Mouse (Mus musculus) midbrain, embryonic 15.5 days (tissue): ENCODE measurements around the gene Carmil1. TPM values are rescaled to one million over a fixed set of nuclear protein-coding genes. Genes with fewer than 3 reads are reported as not detected.

Source experiments
- ATAC-seq: fragments of 200-750 bp; cut with Nextera tagmentation; replicated peaks from 2 replicates; pipeline ENCODE4 v1.8.0; 2017; ENCODE audit warnings: moderate TSS enrichment
- H3K27ac ChIP-seq: fragments of 300-500 bp; sonication (generic); 2 replicates; pipeline ENCODE4 v1.5.1; 2015; ENCODE audit warnings: mild to moderate bottlenecking, inconsistent platforms
- H3K27me3 ChIP-seq: fragments of 300-500 bp; sonication (generic); replicated peaks from 2 replicates; pipeline ENCODE4 v1.6.1; 2015; ENCODE audit warnings: inconsistent platforms
- H3K36me3 ChIP-seq: fragments of 300-500 bp; sonication (generic); replicated peaks from 2 replicates; pipeline ENCODE4 v1.6.1; 2015; ENCODE audit warnings: inconsistent platforms
- H3K4me1 ChIP-seq: fragments of 300-500 bp; sonication (generic); 2 replicates; pipeline ENCODE4 v1.6.1; 2015; ENCODE audit warnings: inconsistent platforms
- H3K4me2 ChIP-seq: fragments of 300-500 bp; sonication (generic); 2 replicates; pipeline ENCODE4 v1.6.1; 2015; ENCODE audit warnings: inconsistent platforms, mild to moderate bottlenecking, moderate library complexity
- H3K4me3 ChIP-seq: fragments of 300-500 bp; sonication (generic); 2 replicates; pipeline ENCODE4 v1.5.1; 2015; ENCODE audit warnings: mild to moderate bottlenecking, inconsistent platforms
- H3K9ac ChIP-seq: fragments of 300-500 bp; sonication (generic); 2 replicates; pipeline ENCODE4 v1.6.1; 2015; ENCODE audit warnings: mild to moderate bottlenecking, inconsistent platforms
- H3K9me3 ChIP-seq: fragments of 300-500 bp; sonication (generic); 2 replicates; pipeline ENCODE4 v1.6.1; 2016; ENCODE audit warnings: inconsistent platforms
- WGBS: fragments of 180-500 bp; shearing (Covaris S2); methylation state at CpG from one replicate; pipeline ENCODE4 v1.1.7; 2015; ENCODE audit warnings: mixed read lengths; 5-methylcytosine and 5-hydroxymethylcytosine counted together
- polyA plus RNA-seq: library from polyadenylated mRNA; unstranded; fragments of >200 nt; fragmentation: Nextera tagmentation; extraction: Ambion mirVana; gene quantifications from 2 replicates; pipeline ENCODE4 v1.2.1, GENCODE M21; 2015

Carmil1 gene
- polyA plus RNA-seq, 1 experiment from 2014 or later = 41.3 TPM

DNA sequence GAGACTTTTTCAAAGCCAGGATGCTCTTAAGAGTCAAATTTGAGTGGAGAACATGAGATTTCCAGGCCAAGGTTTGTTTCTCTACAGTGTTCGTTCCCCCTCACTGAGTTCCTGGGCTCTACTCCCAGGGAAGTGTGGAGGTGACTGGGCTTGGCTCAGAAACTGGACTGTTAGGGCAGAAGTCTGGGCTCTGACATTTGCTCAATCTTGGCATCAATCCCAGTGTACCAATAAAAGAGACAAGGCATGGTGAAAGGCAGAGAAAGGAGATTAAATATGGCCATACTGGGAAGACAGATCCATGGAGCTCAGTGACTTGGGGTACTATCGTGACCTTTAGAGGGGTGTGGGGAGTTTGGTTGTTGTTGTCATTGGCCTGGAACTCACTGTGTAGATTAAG, 6.8 kb upstream of the Carmil1 start:
- 90% methylated on average over 2 of the region's 2 CpGs for WGBS
- no peaks in the 10 kb centered on the region for H3K27me3 ChIP-seq
- no peaks in the 10 kb centered on the region for H3K9me3 ChIP-seq

GRCm38 (mm10) chr13:24279762-24280438, 695 bp downstream of the Carmil1 start:
- Histone ChIP-seq H3K27me3 (no peaks in the 10 kb centered on the region), H3K4me3 (peak overlapping the region; percentile 87), H3K9ac (peak overlapping the region; percentile 95), H3K4me2 (peak overlapping the region; percentile 88), H3K9me3 (no peaks in the 10 kb centered on the region), H3K36me3 (no peaks in the 10 kb centered on the region), H3K27ac (no peak overlapping the region), H3K4me1 (peaks cover 22% of the 10 kb centered on the region)
- 2% methylated on average over 20 of the region's 21 CpGs for WGBS
- ATAC-seq = no peak; the same call in 1 of the 2 replicates

More for the DNA sequence above, 6.8 kb upstream of the Carmil1 start:
- H3K4me3 ChIP-seq = no peak overlapping the region
- no peaks in the 10 kb centered on the region for H3K4me1 ChIP-seq
- no peaks in the 10 kb centered on the region for H3K36me3 ChIP-seq
- H3K27ac ChIP-seq = no peak overlapping the region
- no peak overlapping the region for H3K9ac ChIP-seq
- no peak for ATAC-seq
- no peak overlapping the region for H3K4me2 ChIP-seq

DNA sequence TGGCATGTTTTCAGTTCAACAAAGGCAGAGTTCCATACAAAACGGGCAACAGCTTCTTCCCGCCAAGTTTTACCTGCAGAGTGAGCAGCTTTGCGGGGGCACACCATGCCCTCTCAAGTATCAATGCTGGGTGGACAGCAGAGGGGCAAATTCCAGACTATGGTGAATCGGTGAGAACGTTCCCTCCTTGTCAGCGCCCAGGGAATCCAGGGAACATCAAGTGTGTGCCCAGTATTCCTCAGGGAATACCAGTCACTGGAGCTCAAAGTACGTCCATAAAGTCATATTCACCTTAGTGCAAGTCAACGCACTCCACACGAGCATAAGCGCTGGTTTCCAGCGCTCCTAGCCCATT, 1.2 kb downstream of the Carmil1 start:
- Histone ChIP-seq H3K27me3 (no peaks in the 10 kb centered on the region), H3K4me1 (peaks cover 22% of the 10 kb centered on the region), H3K36me3 (no peaks in the 10 kb centered on the region), H3K4me2 (peak overlapping the region; percentile 88), H3K9me3 (no peaks in the 10 kb centered on the region), H3K4me3 (peak overlapping the region; percentile 87), H3K9ac (no peak overlapping the region), H3K27ac (no peak overlapping the region)
- no peak for ATAC-seq
- 54% methylated on average over 11 of the region's 11 CpGs for WGBS

DNA sequence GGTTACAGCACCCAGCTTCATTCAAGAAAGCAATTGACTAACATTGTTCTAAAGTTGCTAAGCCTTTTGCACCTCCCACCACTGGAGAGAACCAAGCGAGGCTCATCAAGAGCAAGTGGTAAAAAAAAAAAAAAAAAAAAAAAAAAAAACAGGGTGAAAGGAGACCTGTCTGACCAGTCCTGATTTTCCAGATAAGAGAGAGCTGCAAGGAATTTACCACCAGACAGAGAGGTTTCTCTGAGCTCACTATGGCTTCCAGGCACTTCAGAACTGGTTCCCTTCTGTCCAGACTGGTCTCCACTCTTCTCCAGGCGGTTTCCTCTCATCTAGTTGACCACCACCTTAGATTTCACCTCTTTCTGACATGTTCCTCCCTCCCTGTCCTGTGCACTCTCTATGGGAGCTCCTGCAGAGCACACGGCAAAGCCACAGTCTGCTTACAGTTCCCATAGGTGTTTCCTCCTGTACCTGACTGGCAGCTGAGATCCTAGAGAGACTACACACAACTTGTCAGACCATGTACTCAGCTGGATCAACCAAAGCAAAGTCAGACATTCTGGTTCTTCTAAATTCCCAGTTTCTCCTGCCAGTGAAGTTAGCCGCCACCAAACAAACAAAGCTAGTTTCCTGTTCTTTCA, 7.7 kb downstream of the Carmil1 start:
- H3K27ac ChIP-seq = no peak overlapping the region
- H3K9ac ChIP-seq = no peak overlapping the region
- no peaks in the 10 kb centered on the region for H3K36me3 ChIP-seq
- H3K4me2 ChIP-seq = no peak overlapping the region
- 81% methylated on average over 4 of the region's 4 CpGs for WGBS
- H3K27me3 ChIP-seq = no peaks in the 10 kb centered on the region
- no peaks in the 10 kb centered on the region for H3K9me3 ChIP-seq
- H3K4me1 ChIP-seq = 0 out of 2 replicates have a peak, but pooled peaks cover 3% of the 10 kb centered on the region
- H3K4me3 ChIP-seq = no peak overlapping the region
- ATAC-seq = no peak

DNA sequence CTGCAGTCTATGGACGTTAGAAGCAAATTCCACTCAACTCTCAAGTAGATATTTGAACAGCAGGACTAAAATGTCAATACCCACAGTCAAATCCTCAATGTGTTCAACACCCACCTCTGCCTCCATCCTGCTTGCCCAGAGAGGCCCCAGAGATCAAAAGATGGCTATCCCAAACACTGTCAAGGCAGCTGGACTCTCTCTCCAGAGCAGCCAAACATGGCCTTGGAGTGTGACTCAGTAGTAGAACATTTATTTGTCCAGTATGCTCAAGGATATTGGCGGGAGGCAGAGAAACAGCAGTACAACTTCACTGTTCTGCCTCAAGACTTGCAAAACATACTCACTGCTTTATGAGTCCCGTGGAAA, 11.5 kb downstream of the Carmil1 start:
- no peak overlapping the region for H3K4me2 ChIP-seq
- H3K4me1 ChIP-seq = 0 out of 2 replicates have a peak, but pooled peaks cover 3% of the 10 kb centered on the region
- no peak for ATAC-seq
- H3K9me3 ChIP-seq = no peaks in the 10 kb centered on the region
- H3K27me3 ChIP-seq = no peaks in the 10 kb centered on the region
- H3K36me3 ChIP-seq = no peaks in the 10 kb centered on the region
- H3K9ac ChIP-seq = no peak overlapping the region
- H3K4me3 ChIP-seq = no peak overlapping the region
- 77% methylated on average over 3 of the region's 3 CpGs for WGBS
- no peak overlapping the region; the same call in 1 of the 2 replicates for H3K27ac ChIP-seq

GRCm38 (mm10) chr13:24268355-24269099, 12.1 kb downstream of the Carmil1 start:
- no peak for ATAC-seq
- H3K9ac ChIP-seq = no peak overlapping the region
- H3K27ac ChIP-seq = no peak overlapping the region; the same call in 1 of the 2 replicates
- no peaks in the 10 kb centered on the region for H3K36me3 ChIP-seq
- H3K27me3 ChIP-seq = no peaks in the 10 kb centered on the region
- 73% methylated on average over 14 of the region's 14 CpGs for WGBS
- H3K9me3 ChIP-seq = no peaks in the 10 kb centered on the region
- H3K4me2 ChIP-seq = no peak overlapping the region
- H3K4me1 ChIP-seq = 0 out of 2 replicates have a peak, but pooled peaks cover 3% of the 10 kb centered on the region
- H3K4me3 ChIP-seq = no peak overlapping the region

GRCm38 (mm10) chr13:24264760-24265159, 15.8 kb downstream of the Carmil1 start:
- Histone ChIP-seq H3K4me3 (no peak overlapping the region), H3K9ac (no peak overlapping the region), H3K36me3 (no peaks in the 10 kb centered on the region), H3K27me3 (no peaks in the 10 kb centered on the region), H3K4me1 (0 out of 2 replicates have a peak, but pooled peaks cover 3% of the 10 kb centered on the region), H3K9me3 (no peaks in the 10 kb centered on the region), H3K27ac (no peak overlapping the region), H3K4me2 (no peak overlapping the region)
- 95% methylated on average over 5 of the region's 5 CpGs for WGBS
- no peak for ATAC-seq

- no peak for ATAC-seq
- H3K9me3 ChIP-seq = no peaks in the 10 kb centered on the region
- 87% methylated on average over 4 of the region's 4 CpGs for WGBS
- H3K27me3 ChIP-seq = no peaks in the 10 kb centered on the region
- no peak overlapping the region for H3K4me3 ChIP-seq
- no peak overlapping the region for H3K9ac ChIP-seq
- H3K27ac ChIP-seq = no peak overlapping the region
- H3K4me2 ChIP-seq = no peak overlapping the region
- H3K36me3 ChIP-seq = no peaks in the 10 kb centered on the region
- 0 out of 2 replicates have a peak, but pooled peaks cover 3% of the 10 kb centered on the region for H3K4me1 ChIP-seq
These were observed 17.0 kb downstream of the Carmil1 start for GRCm38 (mm10) chr13:24263560-24263959.

GRCm38 (mm10) chr13:24260751-24261591, 19.6 kb downstream of the Carmil1 start:
- H3K4me3 ChIP-seq = no peak overlapping the region
- H3K36me3 ChIP-seq = no peaks in the 10 kb centered on the region
- no peak overlapping the region for H3K27ac ChIP-seq
- H3K9me3 ChIP-seq = no peaks in the 10 kb centered on the region
- H3K4me1 ChIP-seq = no peaks in the 10 kb centered on the region
- no peak overlapping the region for H3K4me2 ChIP-seq
- no peak for ATAC-seq
- H3K27me3 ChIP-seq = no peaks in the 10 kb centered on the region
- H3K9ac ChIP-seq = no peak overlapping the region
- WGBS = 78% methylated on average over 10 of the region's 10 CpGs

DNA sequence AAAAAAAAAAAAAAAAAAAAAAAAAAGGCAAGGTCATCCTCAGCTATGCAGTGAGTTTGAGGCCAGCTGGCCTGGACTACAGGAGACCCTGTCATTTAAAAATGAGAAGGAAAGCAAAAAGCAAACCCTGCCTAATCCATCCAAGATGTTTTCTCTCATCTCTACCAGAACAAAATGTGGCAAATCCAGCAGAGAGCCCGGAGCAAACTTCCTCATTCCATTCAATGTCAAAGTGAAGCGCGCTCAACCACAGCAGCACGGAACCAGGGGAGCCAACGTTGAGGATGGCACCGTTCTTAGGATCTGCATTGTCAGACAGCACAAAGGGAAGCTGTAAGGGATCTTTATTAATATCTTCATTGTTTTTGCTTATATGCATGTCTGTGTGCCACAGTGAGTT, 22.8 kb downstream of the Carmil1 start:
- H3K27ac ChIP-seq = no peak overlapping the region
- H3K9ac ChIP-seq = no peak overlapping the region
- H3K9me3 ChIP-seq = no peaks in the 10 kb centered on the region
- no peak overlapping the region for H3K4me2 ChIP-seq
- H3K36me3 ChIP-seq = no peaks in the 10 kb centered on the region
- H3K4me3 ChIP-seq = no peak overlapping the region
- 79% methylated on average over 6 of the region's 6 CpGs for WGBS
- no peaks in the 10 kb centered on the region for H3K4me1 ChIP-seq
- no peak for ATAC-seq
- H3K27me3 ChIP-seq = no peaks in the 10 kb centered on the region

- Histone ChIP-seq H3K9me3 (no peaks in the 10 kb centered on the region), H3K4me3 (no peak overlapping the region), H3K27me3 (no peaks in the 10 kb centered on the region), H3K4me1 (no peaks in the 10 kb centered on the region), H3K36me3 (no peaks in the 10 kb centered on the region), H3K27ac (no peak overlapping the region), H3K9ac (no peak overlapping the region), H3K4me2 (no peak overlapping the region)
- 20% methylated on average over 2 of the region's 2 CpGs for WGBS
- ATAC-seq = no peak
These were observed 26.6 kb downstream of the Carmil1 start for GRCm38 (mm10) chr13:24253989-24254388.

- ATAC-seq = no peak
- no peak overlapping the region for H3K27ac ChIP-seq
- WGBS = 82% methylated on average over 3 of the region's 3 CpGs
These were observed 27.0 kb downstream of the Carmil1 start for GRCm38 (mm10) chr13:24253551-24253950.

More at GRCm38 (mm10) chr13:24253551-24253950, 27.0 kb downstream of the Carmil1 start:
- H3K4me3 ChIP-seq = no peak overlapping the region
- H3K4me2 ChIP-seq = no peak overlapping the region
- H3K36me3 ChIP-seq = no peaks in the 10 kb centered on the region
- H3K9me3 ChIP-seq = no peaks in the 10 kb centered on the region
- H3K9ac ChIP-seq = no peak overlapping the region
- H3K4me1 ChIP-seq = no peaks in the 10 kb centered on the region
- H3K27me3 ChIP-seq = no peaks in the 10 kb centered on the region
